Mouse (Mus musculus) forebrain, postnatal 0 days (tissue): ENCODE data around the gene Wnk2. TPM values are rescaled to one million over a fixed set of nuclear protein-coding genes. Genes with fewer than 3 reads are reported as not detected.
A peak's percentile ranks its signal among the peaks of the same experiment; 100 is the strongest.

ENCODE experiments used
- ATAC-seq: fragments of 200-750 bp; cut with Nextera tagmentation; 2 replicates; pipeline ENCODE4 v1.8.0; 2017; ENCODE audit warnings: mild to moderate bottlenecking, moderate library complexity
- DNase-seq: peaks from one replicate; pipeline ENCODE4 v3.0.0-alpha.2; 2015
- H3K27ac ChIP-seq: fragments of 300-500 bp; sonication (generic); 2 replicates; pipeline ENCODE4 v1.5.1; 2014; ENCODE audit warnings: low read depth, mild to moderate bottlenecking, antibody characterized with exemption, low read length, moderate library complexity, mixed read lengths
- H3K27me3 ChIP-seq: fragments of 300-500 bp; sonication (generic); 2 replicates; pipeline ENCODE4 v1.6.1; 2014; ENCODE audit warnings: mild to moderate bottlenecking, low read length, mixed read lengths; ENCODE audit not compliant: insufficient read depth
- H3K36me3 ChIP-seq: fragments of 300-500 bp; sonication (generic); 2 replicates; pipeline ENCODE4 v1.6.1; 2014; ENCODE audit warnings: mild to moderate bottlenecking, moderate library complexity; ENCODE audit not compliant: insufficient read depth
- H3K4me1 ChIP-seq: fragments of 300-500 bp; sonication (generic); 2 replicates; pipeline ENCODE4 v1.6.1; 2014; ENCODE audit warnings: antibody characterized with exemption; ENCODE audit not compliant: insufficient read depth
- H3K4me2 ChIP-seq: fragments of 300-500 bp; sonication (generic); 2 replicates; pipeline ENCODE4 v1.6.1; 2014; ENCODE audit warnings: low read depth, mild to moderate bottlenecking, moderate library complexity
- H3K4me3 ChIP-seq: fragments of 300-500 bp; sonication (generic); 2 replicates; pipeline ENCODE4 v1.5.1; 2014; ENCODE audit warnings: low read depth, low read length, mixed read lengths
- H3K9ac ChIP-seq: fragments of 300-500 bp; sonication (generic); 2 replicates; pipeline ENCODE4 v1.6.1; 2014; ENCODE audit warnings: mild to moderate bottlenecking
- H3K9me3 ChIP-seq: fragments of 300-500 bp; sonication (generic); 2 replicates; pipeline ENCODE4 v1.6.1; 2016; ENCODE audit warnings: low read length
- CTCF ChIP-seq: sonication (generic); IDR thresholded peaks from 2 replicates; pipeline ENCODE4 v1.5.1; 2016; ENCODE audit warnings: antibody characterized with exemption, control low read depth, low read depth
- WGBS: fragments of 180-500 bp; shearing (Covaris S2); extraction: QIAGEN DNeasy Blood & Tissue Kit; methylation state at CpG from one replicate; pipeline ENCODE4 v1.1.7; 2014; 5-methylcytosine and 5-hydroxymethylcytosine counted together
- polyA plus RNA-seq: library from polyadenylated mRNA; unstranded; fragments of >200 nt; fragmentation: Nextera tagmentation; extraction: Ambion mirVana; gene quantifications from 2 replicates; pipeline ENCODE4 v1.2.1, GENCODE M21; 2015
- total RNA-seq: library from RNA; depleted of rRNA; stranded (reverse); fragments of >200 nt; gene quantifications from 2 replicates; pipeline ENCODE4 v1.2.3, GENCODE M21; 2014

Gene Wnk2
- total and polyA plus RNA-seq, 2 experiments from 2014 or later = 15.2 to 46.6 TPM

- no peak overlapping the region for H3K4me2 ChIP-seq
- no peak overlapping the region for H3K4me3 ChIP-seq
- DNase-seq (no peak), ATAC-seq (no peak)
- TF ChIP-seq CTCF = no peak
- WGBS = 90% methylated on average over 4 of the region's 4 CpGs
- no peak overlapping the region for H3K27ac ChIP-seq
- no peaks in the 10 kb centered on the region for H3K4me1 ChIP-seq
- H3K27me3 ChIP-seq = no peaks in the 10 kb centered on the region
- no peaks in the 10 kb centered on the region for H3K9me3 ChIP-seq
- peaks cover 55% of the 10 kb centered on the region for H3K36me3 ChIP-seq
- no peak overlapping the region for H3K9ac ChIP-seq
Measured at GRCm38 (mm10) chr13:49084781-49085180, 63.0 kb downstream of the Wnk2 start.

GRCm38 (mm10) chr13:49083941-49084340, 63.9 kb downstream of the Wnk2 start:
- no peak overlapping the region for H3K4me3 ChIP-seq
- ATAC-seq = peak; percentile 50; the same call in 1 of the 2 replicates
- no peak overlapping the region for H3K9ac ChIP-seq
- H3K4me1 ChIP-seq = no peaks in the 10 kb centered on the region
- H3K27ac ChIP-seq = no peak overlapping the region
- DNase-seq = peak; percentile 35
- H3K4me2 ChIP-seq = no peak overlapping the region
- no peaks in the 10 kb centered on the region for H3K9me3 ChIP-seq
- no peak for TF ChIP-seq CTCF
- peaks cover 51% of the 10 kb centered on the region for H3K36me3 ChIP-seq
- no peaks in the 10 kb centered on the region for H3K27me3 ChIP-seq
- WGBS = 43% methylated on average over 9 of the region's 9 CpGs

DNA sequence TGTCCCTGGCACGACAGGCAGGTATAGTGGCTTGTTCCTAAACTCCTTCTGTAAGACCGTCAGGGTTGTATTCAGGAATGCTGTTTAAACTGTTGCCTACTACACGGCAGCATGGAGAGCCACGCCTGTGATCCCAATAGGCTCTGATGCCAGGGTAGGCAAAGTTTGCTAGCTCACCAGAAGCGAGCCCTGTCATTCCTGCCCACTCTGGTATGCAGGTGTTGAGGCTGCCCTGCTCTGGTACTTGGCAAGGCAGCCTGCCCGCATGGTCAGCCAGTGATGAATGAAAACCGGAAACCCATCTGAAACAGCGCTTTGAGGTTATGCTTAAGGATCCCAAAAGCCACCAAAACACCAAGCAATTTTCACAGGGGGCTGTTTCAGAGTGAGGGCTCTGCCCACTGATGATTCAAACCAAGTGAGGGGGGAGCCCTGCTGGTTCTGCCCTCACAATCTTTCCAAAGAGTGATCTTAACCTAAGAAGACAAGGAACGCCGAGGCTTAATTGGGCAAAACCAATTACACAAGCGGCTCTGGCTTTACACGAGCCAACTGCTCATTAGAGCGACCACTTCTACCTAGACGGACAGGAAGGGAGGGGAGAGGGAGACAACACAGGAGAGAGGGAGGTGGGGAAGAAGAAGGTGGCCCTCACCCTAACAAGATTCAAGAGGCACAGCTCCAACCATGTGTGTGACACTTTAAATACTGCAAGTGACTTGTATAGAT, 65.5 kb downstream of the Wnk2 start:
- DNase-seq (peak; percentile 29), ATAC-seq (peak; percentile 34)
- no peak overlapping the region for H3K27ac ChIP-seq
- TF ChIP-seq CTCF = no peak
- no peaks in the 10 kb centered on the region for H3K9me3 ChIP-seq
- no peaks in the 10 kb centered on the region for H3K27me3 ChIP-seq
- peaks cover 48% of the 10 kb centered on the region for H3K36me3 ChIP-seq
- no peak overlapping the region for H3K9ac ChIP-seq
- no peaks in the 10 kb centered on the region for H3K4me1 ChIP-seq
- no peak overlapping the region for H3K4me3 ChIP-seq
- 35% methylated on average over 14 of the region's 14 CpGs for WGBS
- H3K4me2 ChIP-seq = no peak overlapping the region

GRCm38 (mm10) chr13:49076196-49076595, 71.6 kb downstream of the Wnk2 start:
- H3K4me2 ChIP-seq = no peak overlapping the region
- no peak overlapping the region for H3K4me3 ChIP-seq
- ATAC-seq (no peak), DNase-seq (no peak)
- H3K9ac ChIP-seq = no peak overlapping the region
- no peaks in the 10 kb centered on the region for H3K27me3 ChIP-seq
- no peaks in the 10 kb centered on the region for H3K9me3 ChIP-seq
- 88% methylated on average over 11 of the region's 11 CpGs for WGBS
- H3K36me3 ChIP-seq = peaks cover 56% of the 10 kb centered on the region
- no peak overlapping the region for H3K27ac ChIP-seq
- no peak for TF ChIP-seq CTCF
- H3K4me1 ChIP-seq = no peaks in the 10 kb centered on the region

DNA sequence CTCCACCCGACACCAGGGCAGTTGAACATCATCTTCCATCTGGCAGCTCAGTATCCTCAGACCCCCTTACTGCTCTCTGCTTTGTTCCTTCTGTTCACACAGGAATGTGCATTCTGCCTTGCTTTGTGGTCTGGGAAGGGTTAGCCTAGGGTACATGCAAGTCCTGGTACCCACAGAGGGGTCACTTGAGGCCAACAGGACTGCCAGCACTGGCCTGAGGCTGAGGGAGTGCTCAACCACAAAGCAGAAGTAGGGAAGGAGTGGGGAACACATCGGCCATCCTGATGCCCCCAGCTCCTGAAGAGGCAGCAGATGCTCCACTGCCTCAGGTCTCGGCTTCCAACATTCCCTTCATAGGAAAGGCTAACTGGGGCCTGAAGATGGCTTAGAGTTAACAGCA, 72.4 kb downstream of the Wnk2 start:
- Histone ChIP-seq H3K27me3 (no peaks in the 10 kb centered on the region), H3K4me3 (no peak overlapping the region), H3K9me3 (no peaks in the 10 kb centered on the region), H3K27ac (no peak overlapping the region), H3K9ac (no peak overlapping the region), H3K4me2 (no peak overlapping the region), H3K36me3 (peaks cover 54% of the 10 kb centered on the region), H3K4me1 (no peaks in the 10 kb centered on the region)
- ATAC-seq (no peak), DNase-seq (no peak)
- no peak for TF ChIP-seq CTCF
- 84% methylated on average over 3 of the region's 3 CpGs for WGBS

DNA sequence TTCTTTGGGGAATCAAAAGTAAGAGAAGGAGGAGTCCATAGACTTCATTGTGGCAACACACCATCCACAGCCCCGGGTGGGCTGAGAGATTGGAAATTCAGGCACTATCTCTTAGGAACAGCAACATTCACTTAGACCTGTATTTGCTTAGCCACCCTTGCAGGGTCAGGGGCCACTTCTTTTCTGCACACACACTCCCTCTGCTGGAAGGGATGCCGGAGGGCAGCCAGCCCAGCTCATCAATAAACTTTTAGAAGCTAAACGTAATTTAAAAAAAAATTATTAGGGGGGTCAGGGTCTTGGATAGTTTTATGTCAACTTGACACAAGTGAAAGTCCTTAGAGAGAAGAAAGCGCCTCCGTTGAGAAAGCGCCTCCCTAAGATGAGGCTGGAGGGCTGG, 74.5 kb downstream of the Wnk2 start:
- no peaks in the 10 kb centered on the region for H3K9me3 ChIP-seq
- DNase-seq (no peak), ATAC-seq (no peak)
- no peaks in the 10 kb centered on the region for H3K27me3 ChIP-seq
- 80% methylated on average over 6 of the region's 6 CpGs for WGBS
- no peak overlapping the region for H3K9ac ChIP-seq
- no peak overlapping the region for H3K27ac ChIP-seq
- H3K4me2 ChIP-seq = no peak overlapping the region
- H3K36me3 ChIP-seq = peaks cover 57% of the 10 kb centered on the region
- no peak for TF ChIP-seq CTCF
- no peak overlapping the region for H3K4me3 ChIP-seq
- no peaks in the 10 kb centered on the region for H3K4me1 ChIP-seq

DNA sequence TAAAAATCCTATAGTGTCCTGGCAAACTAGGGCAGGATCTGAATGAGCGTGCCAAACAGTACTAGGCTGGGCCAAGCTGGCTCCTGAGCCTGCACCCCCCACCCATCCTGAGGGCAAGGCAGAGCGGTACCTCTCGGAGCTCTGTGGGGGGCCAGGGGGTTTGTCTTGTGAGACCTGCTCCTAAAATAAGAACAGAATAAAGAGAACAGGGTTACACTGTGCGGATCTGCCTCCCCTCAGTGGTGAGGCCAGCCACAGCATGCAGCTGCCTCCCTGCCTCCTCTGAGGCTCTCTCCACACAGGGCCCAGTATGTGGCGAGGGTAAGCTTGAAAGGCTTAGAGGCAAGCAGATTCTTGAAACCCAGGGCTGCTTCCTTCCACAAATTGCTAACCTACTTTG, 76.0 kb downstream of the Wnk2 start:
- Histone ChIP-seq H3K9ac (no peak overlapping the region), H3K27me3 (no peaks in the 10 kb centered on the region), H3K36me3 (peaks cover 62% of the 10 kb centered on the region), H3K9me3 (no peaks in the 10 kb centered on the region), H3K4me3 (no peak overlapping the region), H3K4me1 (no peaks in the 10 kb centered on the region), H3K4me2 (no peak overlapping the region), H3K27ac (no peak overlapping the region)
- no peak for TF ChIP-seq CTCF
- ATAC-seq (no peak), DNase-seq (no peak)
- 79% methylated on average over 5 of the region's 5 CpGs for WGBS
